Mouse (Mus musculus): Measurements from ENCODE around the gene Efcab11. TPM values are rescaled to one million over a fixed set of nuclear protein-coding genes. Genes with fewer than 3 reads are reported as not detected.

Gene Efcab11
- polyA plus RNA-seq, 1 experiment from 2014 or later: 22.1 TPM

DNA sequence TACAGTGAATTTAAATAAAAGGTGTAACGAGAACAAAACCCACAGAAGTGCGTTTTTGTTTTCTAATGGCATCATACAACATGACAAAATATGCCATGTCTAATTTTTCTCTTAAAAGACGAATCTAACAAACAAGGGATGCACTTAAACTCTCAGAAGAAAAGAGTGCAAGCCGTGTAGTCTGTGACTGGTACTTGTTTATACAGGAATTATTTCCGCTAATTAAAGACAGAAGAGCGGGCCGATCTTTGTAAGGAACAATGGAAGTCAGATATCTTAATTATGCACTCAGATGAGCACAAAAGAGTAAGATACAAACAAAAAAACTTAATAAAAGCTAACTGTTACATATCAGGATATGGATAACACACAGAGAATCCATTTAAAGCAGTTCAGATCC lies 104.3 kb downstream of the Efcab11 start:
- WGBS: 84% methylated on average over 7 of the region's 7 CpGs
- no peak for DNase-seq
- Histone ChIP-seq H3K9me3 (ENCODE audit: low read depth, low read length) (no peaks in the 10 kb centered on the region), H3K27ac (ENCODE audit: low read depth) (no peak overlapping the region), H3K4me2 (no peak overlapping the region), H3K27me3 (ENCODE audit: insufficient read depth, low read length) (no peaks in the 10 kb centered on the region), H3K4me1 (ENCODE audit: insufficient read depth) (no peaks in the 10 kb centered on the region; the same call in 1 of the 2 replicates), H3K36me3 (ENCODE audit: insufficient read depth) (no peaks in the 10 kb centered on the region), H3K9ac (no peak overlapping the region), H3K4me3 (ENCODE audit: low read depth, low read length) (no peak overlapping the region)
- no peak for ATAC-seq (ENCODE audit: insufficient read depth)
- TF ChIP-seq CTCF (IDR thresholded peaks at IDR 0.05; ENCODE audit: low read depth): no peak

DNA sequence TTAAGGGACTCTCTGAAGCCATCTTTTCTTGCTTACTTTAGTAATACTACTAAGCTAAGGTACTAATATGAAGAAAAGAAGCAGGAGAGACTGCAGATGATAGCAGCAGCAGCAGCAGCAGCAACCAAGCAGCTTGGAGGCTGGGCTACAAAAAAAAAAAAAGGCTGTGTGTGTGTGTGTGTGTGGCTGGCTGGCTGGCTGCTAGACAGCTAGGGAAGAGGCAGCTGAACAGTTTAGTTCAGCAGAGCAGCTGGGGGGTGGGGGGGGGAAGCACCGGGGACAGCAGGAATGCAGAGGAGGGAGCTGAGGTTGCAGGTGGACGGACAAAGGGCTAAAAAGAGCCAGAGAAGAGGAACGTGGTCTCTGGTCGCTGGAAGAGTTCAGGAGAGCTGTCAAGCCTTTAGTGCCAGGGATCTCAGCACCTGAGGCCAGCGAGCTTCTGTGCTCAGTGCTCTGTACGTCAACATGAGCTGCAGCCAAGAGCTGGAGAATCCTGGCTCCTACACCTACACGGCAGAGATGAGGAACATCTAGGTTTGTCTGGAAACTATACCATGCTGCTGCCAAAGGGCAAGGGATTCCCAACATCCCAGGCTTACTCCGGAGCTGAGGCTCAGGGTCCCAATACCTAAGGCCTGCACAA lies 107.6 kb downstream of the Efcab11 start:
- 53% methylated on average over 8 of the region's 8 CpGs for WGBS
- Histone ChIP-seq H3K9me3 (ENCODE audit: low read depth, low read length) (no peaks in the 10 kb centered on the region), H3K9ac (no peak overlapping the region), H3K4me3 (ENCODE audit: low read depth, low read length) (no peak overlapping the region), H3K36me3 (ENCODE audit: insufficient read depth) (no peaks in the 10 kb centered on the region), H3K4me2 (no peak overlapping the region), H3K27me3 (ENCODE audit: insufficient read depth, low read length) (no peaks in the 10 kb centered on the region), H3K4me1 (ENCODE audit: insufficient read depth) (no peaks in the 10 kb centered on the region), H3K27ac (ENCODE audit: low read depth) (no peak overlapping the region)
- ATAC-seq (ENCODE audit: insufficient read depth): no peak
- no peak for TF ChIP-seq CTCF (IDR thresholded peaks at IDR 0.05; ENCODE audit: low read depth)
- DNase-seq: no peak

DNA sequence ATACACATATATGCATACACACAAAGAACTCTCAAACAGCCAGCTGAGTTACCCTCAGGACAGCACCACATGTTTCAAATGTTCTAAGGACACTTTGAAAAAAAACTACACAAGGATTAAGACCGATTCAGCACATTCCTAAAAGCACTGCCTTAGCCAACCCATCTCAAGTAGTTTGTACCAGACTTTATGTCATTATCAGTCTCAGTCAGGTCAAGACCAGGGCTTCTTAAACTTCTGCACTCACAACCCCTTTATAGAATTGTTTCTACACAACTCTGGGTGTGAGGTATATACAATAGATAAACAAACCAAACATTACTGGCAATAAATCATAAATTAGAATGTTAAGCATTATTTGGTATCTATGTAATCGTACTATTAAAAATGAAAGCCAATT lies 109.4 kb downstream of the Efcab11 start:
- H3K4me1 ChIP-seq (ENCODE audit: insufficient read depth): no peaks in the 10 kb centered on the region
- no peak overlapping the region for H3K4me2 ChIP-seq
- H3K9me3 ChIP-seq (ENCODE audit: low read depth, low read length): no peaks in the 10 kb centered on the region
- no peak overlapping the region for H3K4me3 ChIP-seq (ENCODE audit: low read depth, low read length)
- ATAC-seq (ENCODE audit: insufficient read depth): 0 out of 2 replicates have a peak, but pooled peaks have one; percentile 58
- 42% methylated on average over 2 of the region's 2 CpGs for WGBS
- H3K9ac ChIP-seq: no peak overlapping the region
- DNase-seq: no peak
- no peaks in the 10 kb centered on the region for H3K27me3 ChIP-seq (ENCODE audit: insufficient read depth, low read length)
- H3K27ac ChIP-seq (ENCODE audit: low read depth): no peak overlapping the region
- no peak for TF ChIP-seq CTCF (IDR thresholded peaks at IDR 0.05; ENCODE audit: low read depth)
- no peaks in the 10 kb centered on the region for H3K36me3 ChIP-seq (ENCODE audit: insufficient read depth)

DNA sequence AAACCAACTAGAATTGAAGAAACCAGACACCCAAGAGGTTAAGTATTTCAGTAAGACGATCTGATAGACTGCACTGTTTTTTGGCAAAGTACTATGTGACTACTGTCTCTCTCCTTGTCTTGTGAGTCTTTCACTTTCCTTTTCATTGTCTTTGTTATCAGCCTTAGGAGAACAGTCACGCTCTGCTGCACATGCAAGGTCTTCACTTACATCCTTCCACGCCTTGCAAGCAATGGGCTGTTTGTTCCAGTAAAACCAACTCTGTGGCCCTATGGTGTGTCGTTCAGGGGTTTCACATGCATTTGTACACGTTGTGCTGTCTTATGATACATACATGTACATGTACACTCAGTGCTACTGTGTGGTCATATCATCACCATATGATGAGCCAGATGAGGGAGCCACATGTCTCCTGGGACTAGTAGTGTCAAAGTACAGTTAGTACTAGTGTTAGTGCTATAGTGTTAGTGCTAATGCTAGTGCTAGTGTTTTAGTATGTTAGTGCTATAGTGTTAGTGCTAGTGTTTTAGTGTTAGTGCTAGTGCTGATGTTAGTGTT lies 110.5 kb downstream of the Efcab11 start:
- Histone ChIP-seq H3K27ac (ENCODE audit: low read depth) (no peak overlapping the region), H3K4me2 (no peak overlapping the region), H3K27me3 (ENCODE audit: insufficient read depth, low read length) (no peaks in the 10 kb centered on the region), H3K36me3 (ENCODE audit: insufficient read depth) (no peaks in the 10 kb centered on the region), H3K4me1 (ENCODE audit: insufficient read depth) (no peaks in the 10 kb centered on the region), H3K9ac (no peak overlapping the region), H3K9me3 (ENCODE audit: low read depth, low read length) (no peaks in the 10 kb centered on the region), H3K4me3 (ENCODE audit: low read depth, low read length) (no peak overlapping the region)
- no peak for TF ChIP-seq CTCF (IDR thresholded peaks at IDR 0.05; ENCODE audit: low read depth)
- DNase-seq (no peak), ATAC-seq (ENCODE audit: insufficient read depth) (no peak)
- 90% methylated on average over 5 of the region's 5 CpGs for WGBS

DNA sequence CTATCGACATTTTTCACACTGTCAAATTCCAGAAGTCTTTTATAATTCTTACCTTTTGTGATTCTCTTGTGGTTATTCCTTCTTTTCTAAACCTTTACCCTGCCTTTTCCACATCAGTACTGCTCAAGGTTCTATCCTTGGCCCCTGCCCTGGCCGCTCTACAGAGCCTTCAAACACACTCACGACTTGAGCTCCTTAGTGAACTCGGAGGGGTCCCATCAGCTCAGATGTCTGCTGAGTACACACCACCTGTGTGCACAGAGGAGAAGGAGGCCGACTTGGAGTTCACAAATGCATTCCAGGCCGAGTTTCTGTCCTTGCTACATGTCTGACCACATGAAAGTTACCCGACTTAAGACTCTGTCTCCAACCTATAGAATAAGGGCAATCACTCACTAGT lies 113.2 kb downstream of the Efcab11 start:
- TF ChIP-seq CTCF (IDR thresholded peaks at IDR 0.05; ENCODE audit: low read depth): no peak
- DNase-seq (no peak), ATAC-seq (ENCODE audit: insufficient read depth) (no peak)
- no peaks in the 10 kb centered on the region for H3K9me3 ChIP-seq (ENCODE audit: low read depth, low read length)
- no peak overlapping the region for H3K9ac ChIP-seq
- H3K4me2 ChIP-seq: no peak overlapping the region
- H3K4me3 ChIP-seq (ENCODE audit: low read depth, low read length): no peak overlapping the region
- H3K36me3 ChIP-seq (ENCODE audit: insufficient read depth): no peaks in the 10 kb centered on the region
- H3K27ac ChIP-seq (ENCODE audit: low read depth): no peak overlapping the region
- 70% methylated on average over 7 of the region's 7 CpGs for WGBS
- no peaks in the 10 kb centered on the region for H3K27me3 ChIP-seq (ENCODE audit: insufficient read depth, low read length)
- H3K4me1 ChIP-seq (ENCODE audit: insufficient read depth): no peaks in the 10 kb centered on the region

DNA sequence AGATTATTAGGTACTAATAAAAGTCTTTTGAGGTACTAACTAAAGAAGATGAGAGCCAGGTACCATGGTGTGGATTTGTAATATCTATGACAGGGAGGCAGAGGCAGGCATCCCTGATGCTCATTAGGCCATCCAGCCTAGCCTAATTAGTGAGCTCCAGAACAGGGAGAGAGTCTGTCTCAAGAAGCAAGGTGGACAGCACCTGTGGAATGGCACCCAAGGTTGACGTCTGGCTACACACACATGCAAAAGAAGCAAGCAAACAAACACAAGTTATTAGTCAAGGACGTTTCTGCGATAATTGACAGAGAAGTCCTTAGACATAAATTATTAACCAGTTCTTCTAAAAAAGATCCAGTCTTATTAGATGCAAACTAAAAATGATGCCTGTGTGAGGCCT lies 114.6 kb downstream of the Efcab11 start:
- no peak for TF ChIP-seq CTCF (IDR thresholded peaks at IDR 0.05; ENCODE audit: low read depth)
- Histone ChIP-seq H3K9ac (no peak overlapping the region), H3K27me3 (ENCODE audit: insufficient read depth, low read length) (no peaks in the 10 kb centered on the region), H3K4me2 (no peak overlapping the region), H3K4me3 (ENCODE audit: low read depth, low read length) (no peak overlapping the region), H3K4me1 (ENCODE audit: insufficient read depth) (no peaks in the 10 kb centered on the region), H3K27ac (ENCODE audit: low read depth) (no peak overlapping the region), H3K36me3 (ENCODE audit: insufficient read depth) (no peaks in the 10 kb centered on the region), H3K9me3 (ENCODE audit: low read depth, low read length) (no peaks in the 10 kb centered on the region)
- DNase-seq (no peak), ATAC-seq (ENCODE audit: insufficient read depth) (no peak)
- WGBS: 86% methylated on average over 3 of the region's 3 CpGs

DNA sequence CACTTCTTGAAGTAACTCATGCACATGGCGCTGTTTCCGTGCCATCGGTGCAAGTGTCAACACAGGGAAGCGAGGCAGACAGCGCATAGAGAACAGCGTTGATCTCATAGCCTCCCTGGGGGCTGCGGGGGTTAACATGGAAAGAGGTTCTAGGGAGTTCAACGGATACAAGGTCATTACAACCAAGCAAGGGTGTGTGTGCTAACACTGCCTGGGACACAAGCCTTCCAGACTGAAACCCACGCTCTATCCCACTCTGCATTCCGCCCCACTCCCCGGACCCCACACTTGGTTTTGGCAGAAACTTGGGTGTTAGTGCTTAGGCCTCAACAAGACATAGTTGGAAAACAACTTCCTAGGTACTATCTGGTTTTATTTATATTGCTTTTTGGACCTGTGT lies 116.5 kb downstream of the Efcab11 start:
- ATAC-seq (ENCODE audit: insufficient read depth) (no peak), DNase-seq (no peak)
- Histone ChIP-seq H3K4me3 (ENCODE audit: low read depth, low read length) (no peak overlapping the region), H3K4me1 (ENCODE audit: insufficient read depth) (no peaks in the 10 kb centered on the region), H3K27ac (ENCODE audit: low read depth) (no peak overlapping the region), H3K9ac (no peak overlapping the region), H3K4me2 (no peak overlapping the region), H3K27me3 (ENCODE audit: insufficient read depth, low read length) (no peaks in the 10 kb centered on the region), H3K9me3 (ENCODE audit: low read depth, low read length) (no peaks in the 10 kb centered on the region), H3K36me3 (ENCODE audit: insufficient read depth) (no peaks in the 10 kb centered on the region)
- TF ChIP-seq CTCF (IDR thresholded peaks at IDR 0.05; ENCODE audit: low read depth): no peak
- WGBS: 88% methylated on average over 11 of the region's 11 CpGs
